Mouse (Mus musculus) left cerebral cortex, adult 9 months (tissue): ENCODE data around the gene Ccdc191.

Source experiments
- DNase-seq, 2 experiments: peaks; one replicate each; pipeline ENCODE4 v3.0.0; 2022; ENCODE audit warnings: low spot score in 2 of 2

Gene Ccdc191

GRCm38 (mm10) chr16:43979328-43980109, 89.9 kb downstream of the Ccdc191 start, which contains the start of gene Zdhhc23:
TSS of gene Zdhhc23 (minus strand) at chr16:43979791.
- DNase-seq, result no peak

DNA sequence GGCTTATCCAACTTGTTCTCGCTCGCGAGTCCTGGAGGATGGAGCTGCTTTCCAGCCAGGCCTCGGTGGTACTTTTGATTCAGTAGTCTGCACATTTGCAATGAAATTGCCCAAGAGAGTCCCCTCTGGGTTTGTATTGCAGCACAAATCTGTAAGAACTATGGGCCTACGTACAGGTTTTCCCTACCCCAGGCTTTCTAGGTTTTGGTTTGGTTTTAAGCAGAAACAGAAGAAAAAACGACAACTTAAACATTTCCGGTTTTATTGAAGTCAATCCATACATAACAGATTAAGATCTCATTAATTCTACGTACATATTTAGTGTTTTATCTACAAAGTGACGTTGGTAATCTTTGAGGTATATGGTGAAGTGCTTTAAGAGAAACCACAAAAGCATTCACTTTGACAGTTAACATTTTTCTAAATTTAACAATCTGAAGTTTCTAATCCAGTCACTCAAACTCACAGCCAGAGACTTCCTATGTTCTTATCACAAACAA, 90.6 kb downstream of the Ccdc191 start:
- no peak for DNase-seq

DNA sequence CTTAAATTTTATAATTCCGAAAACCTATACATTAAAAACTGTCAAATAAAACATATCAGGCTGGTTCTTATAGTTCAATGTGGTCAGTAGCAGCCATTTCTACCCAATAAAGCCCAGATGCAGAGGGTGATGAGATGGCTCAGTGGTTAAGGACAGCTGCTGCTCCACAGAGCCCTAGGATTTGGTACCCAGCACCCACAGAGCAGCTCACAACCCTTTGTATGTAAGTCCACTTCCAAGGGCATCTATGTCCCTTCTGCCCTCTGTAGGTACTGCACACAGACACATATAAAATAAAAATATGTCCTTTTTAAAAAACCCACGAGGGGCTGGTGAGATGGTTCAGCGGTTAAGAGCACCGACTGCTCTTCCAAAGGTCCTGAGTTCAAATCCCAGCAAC, 96.7 kb downstream of the Ccdc191 start:
- no peak for DNase-seq

DNA sequence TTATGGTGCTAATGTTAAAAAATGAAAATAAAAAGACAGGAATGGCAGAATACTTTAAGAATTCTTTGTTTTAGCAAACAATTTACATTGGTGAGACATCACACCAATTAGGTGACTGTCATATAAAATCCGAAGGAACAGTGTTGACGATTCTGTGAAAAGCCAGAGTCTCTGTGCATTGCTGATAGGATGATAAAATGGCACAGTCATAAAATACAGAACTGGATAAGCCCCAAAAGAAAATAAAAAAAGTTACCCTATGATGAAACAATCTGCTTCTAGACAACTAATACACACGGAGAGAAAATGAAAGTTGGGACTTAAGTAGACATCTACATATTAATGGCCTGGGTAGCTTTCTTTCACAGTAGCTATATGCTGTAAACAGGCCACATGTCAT, 105.0 kb downstream of the Ccdc191 start:
- DNase-seq, result no peak

- DNase-seq, result no peak
Observed at GRCm38 (mm10) chr16:43999111-43999510, 109.5 kb downstream of the Ccdc191 start.

DNA sequence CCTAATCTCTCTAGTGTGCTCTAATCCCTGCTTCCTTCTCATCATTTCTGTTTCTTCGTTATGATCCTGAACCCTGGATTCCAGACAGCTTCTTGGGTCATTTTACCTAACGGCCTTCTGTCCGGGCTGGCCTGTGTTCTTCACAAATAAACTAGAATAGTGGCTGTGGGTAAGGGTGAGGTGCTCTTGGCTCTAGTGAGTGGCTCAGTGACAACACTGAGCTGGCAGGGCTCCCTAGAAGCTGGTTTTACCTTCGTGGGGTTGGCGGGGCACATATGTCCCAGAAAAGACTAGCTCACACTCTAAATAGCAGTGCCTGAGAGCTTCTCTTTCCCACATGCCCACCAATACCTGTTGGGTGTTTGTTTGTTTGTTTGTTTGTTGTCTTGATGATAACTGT, 109.9 kb downstream of the Ccdc191 start:
- DNase-seq, result no peak

GRCm38 (mm10) chr16:44002086-44002485, 112.5 kb downstream of the Ccdc191 start:
- no peak for DNase-seq

GRCm38 (mm10) chr16:44011010-44011409, 121.4 kb downstream of the Ccdc191 start:
- DNase-seq, result no peak
